Mouse (Mus musculus) olfactory bulb, adult 2 months (tissue): Measurements from ENCODE around the gene Sirpa.

Experiments
- CTCF ChIP-seq: fragments of 200-500 bp; IDR thresholded peaks from 2 replicates; pipeline ENCODE4 v1.5.1; 2012; ENCODE audit warnings: low read depth, mild to moderate bottlenecking, low read length, moderate library complexity; ENCODE audit not compliant: insufficient read depth
- POLR2A ChIP-seq: fragments of 200-500 bp; IDR thresholded peaks from 2 replicates; pipeline ENCODE4 v1.6.1; 2012; ENCODE audit warnings: mild to moderate bottlenecking, low read depth, low read length, moderate library complexity; ENCODE audit not compliant: insufficient read depth

DNA sequence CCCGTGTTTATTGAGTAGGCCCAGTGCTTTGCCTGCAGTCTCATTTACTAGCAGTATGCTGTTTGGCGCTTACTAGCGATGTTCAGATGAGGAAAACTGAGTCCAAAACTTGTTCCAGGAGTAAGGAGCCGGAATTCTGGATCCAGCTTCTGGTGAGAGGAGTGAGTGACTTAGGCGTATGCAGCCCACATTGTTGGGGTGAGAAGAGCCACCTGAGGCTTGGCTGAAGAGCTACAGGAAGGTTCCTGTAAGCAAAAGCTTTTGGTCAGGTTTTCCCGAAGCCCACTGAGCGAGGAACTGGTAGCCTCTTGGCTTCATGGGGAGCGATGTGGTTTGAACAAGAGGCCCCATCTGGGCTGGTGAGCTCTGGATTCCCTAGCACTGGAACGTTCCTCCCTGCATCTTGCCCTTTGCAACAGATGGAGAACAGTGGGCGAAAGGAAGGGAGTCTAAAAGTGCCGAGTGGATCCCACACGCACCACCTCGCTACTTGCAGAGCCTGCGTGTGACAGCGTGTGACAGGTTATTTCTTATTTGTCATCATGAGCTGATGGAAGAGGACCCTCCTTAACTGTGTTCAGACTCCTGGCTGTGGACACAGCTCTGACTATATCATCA lies 4.0 kb downstream of the Sirpa start:
- TF ChIP-seq CTCF (no peak), POLR2A (no peak)
